Mouse (Mus musculus) frontal cortex, postnatal 36 days (tissue): ENCODE results near the gene Traf7.

Experiments used
- DNase-seq, 2 experiments: peaks; one replicate each; pipeline ENCODE4 v3.0.0; 2022; ENCODE audit warnings: low spot score in 2 of 2

Traf7 gene

GRCm38 (mm10) chr17:24545247-24545646, 17.5 kb upstream of the Traf7 start:
- DNase-seq: no peak

- no peak for DNase-seq
Measured at GRCm38 (mm10) chr17:24544613-24545012, 16.9 kb upstream of the Traf7 start.

- no peak for DNase-seq
Measured at GRCm38 (mm10) chr17:24540375-24540774, 12.6 kb upstream of the Traf7 start.

- DNase-seq: no peak
Measured at GRCm38 (mm10) chr17:24538950-24539349, 11.2 kb upstream of the Traf7 start.

- DNase-seq: no peak
Measured at GRCm38 (mm10) chr17:24537536-24537935, 9.8 kb upstream of the Traf7 start.

- peak in 1 of 2 experiments; percentile 64 for DNase-seq
Measured at GRCm38 (mm10) chr17:24535300-24535699, 7.6 kb upstream of the Traf7 start.

GRCm38 (mm10) chr17:24534160-24534718, 6.5 kb upstream of the Traf7 start, which contains the start of gene Rab26:
TSS of gene Rab26 (minus strand) at chr17:24534210.
- DNase-seq: no peak

- peak; percentile 89 to 92 for DNase-seq
Measured at GRCm38 (mm10) chr17:24533099-24533992, 5.6 kb upstream of the Traf7 start.

- DNase-seq: no peak
Measured at GRCm38 (mm10) chr17:24532045-24532444, 4.3 kb upstream of the Traf7 start.

GRCm38 (mm10) chr17:24531064-24531463, 3.3 kb upstream of the Traf7 start:
- DNase-seq: no peak

- no peak for DNase-seq
Measured at GRCm38 (mm10) chr17:24530361-24531050, 2.8 kb upstream of the Traf7 start.

- DNase-seq: no peak
Measured at GRCm38 (mm10) chr17:24529883-24530282, 2.1 kb upstream of the Traf7 start.

GRCm38 (mm10) chr17:24529007-24529451, 1.3 kb upstream of the Traf7 start:
- DNase-seq: no peak

GRCm38 (mm10) chr17:24528560-24528918, 801 bp upstream of the Traf7 start:
- no peak for DNase-seq

GRCm38 (mm10) chr17:24527315-24527714, 423 bp downstream of the Traf7 start:
- no peak for DNase-seq

- DNase-seq: no peak
Measured at GRCm38 (mm10) chr17:24524734-24525133, 3.0 kb downstream of the Traf7 start.

GRCm38 (mm10) chr17:24520450-24520849, 7.3 kb downstream of the Traf7 start:
- no peak for DNase-seq

- DNase-seq: no peak
Measured at GRCm38 (mm10) chr17:24514270-24515257, 13.2 kb downstream of the Traf7 start.

- peak; percentile 64 to 82 for DNase-seq
Measured at GRCm38 (mm10) chr17:24513609-24514008, 14.1 kb downstream of the Traf7 start.

- DNase-seq: no peak
Measured at GRCm38 (mm10) chr17:24507806-24508460, 19.8 kb downstream of the Traf7 start.
